Mouse (Mus musculus): ENCODE data around the gene Cggbp1.
A peak's percentile ranks its signal among the peaks of the same experiment; 100 is the strongest.

Cggbp1 gene

DNA sequence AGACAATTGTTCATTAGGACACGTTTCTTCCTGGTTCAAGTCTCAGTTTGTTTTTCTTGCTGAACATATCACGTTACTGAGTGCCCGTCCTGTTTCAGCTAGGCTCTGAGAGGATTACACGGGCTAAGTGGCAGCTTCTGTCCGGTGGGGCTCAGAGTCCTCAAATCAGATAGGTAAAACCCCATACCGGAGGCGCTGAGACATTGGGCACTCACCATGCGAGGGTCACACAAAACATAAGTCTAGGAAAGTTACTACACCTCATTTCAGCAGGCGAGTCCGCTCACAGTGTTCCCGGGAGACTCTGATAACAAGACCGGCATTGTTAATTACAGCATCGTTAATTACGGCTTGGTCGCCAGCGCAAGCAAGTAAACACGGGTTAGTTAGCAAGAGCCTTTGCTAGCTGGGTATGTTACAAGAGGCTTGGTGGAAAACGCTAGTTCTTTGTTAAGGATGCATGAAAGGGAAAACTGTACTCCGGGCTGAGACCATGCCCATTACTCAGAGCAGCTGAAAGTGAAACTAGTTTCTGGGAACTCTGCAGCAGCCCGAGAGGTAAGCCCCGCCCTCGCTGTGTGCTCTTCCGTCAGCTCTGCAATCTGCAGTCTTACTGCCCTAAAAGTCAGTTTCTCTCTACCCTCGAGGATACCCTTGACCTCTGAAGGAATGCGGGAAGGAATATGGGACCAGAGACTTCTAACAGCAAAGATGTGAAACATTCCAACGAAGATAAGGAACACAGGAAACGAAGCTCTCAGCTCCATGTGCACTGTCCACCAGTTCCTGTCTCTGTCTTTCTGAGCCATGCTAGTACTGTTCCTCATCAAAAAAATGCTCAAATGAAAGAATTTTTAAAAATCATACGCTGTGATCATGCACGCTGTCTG is 21.9 kb downstream of the Cggbp1 start:
- peak; percentile 12 for DNase-seq (ENCODE audit: low spot score)

DNA sequence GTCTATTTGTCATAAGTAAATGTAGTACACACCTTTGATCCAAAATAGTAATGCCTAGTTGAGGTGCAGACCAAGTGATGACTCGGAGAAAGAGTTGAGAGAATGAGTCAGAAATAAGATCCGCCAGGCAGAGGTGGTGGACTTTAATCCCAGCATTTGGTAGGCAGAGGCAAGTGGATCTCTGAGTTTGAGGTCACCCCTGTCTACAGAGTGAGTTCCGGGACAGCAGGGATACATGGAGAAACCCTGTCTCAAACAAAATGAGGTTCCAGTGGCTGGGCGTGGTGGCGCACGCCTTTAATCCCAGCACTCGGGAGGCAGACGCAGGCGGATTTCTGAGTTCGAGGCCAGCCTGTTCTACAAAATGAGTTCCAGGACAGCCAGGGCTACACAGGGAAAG is 23.6 kb downstream of the Cggbp1 start:
- no peak for DNase-seq (ENCODE audit: low spot score)

DNA sequence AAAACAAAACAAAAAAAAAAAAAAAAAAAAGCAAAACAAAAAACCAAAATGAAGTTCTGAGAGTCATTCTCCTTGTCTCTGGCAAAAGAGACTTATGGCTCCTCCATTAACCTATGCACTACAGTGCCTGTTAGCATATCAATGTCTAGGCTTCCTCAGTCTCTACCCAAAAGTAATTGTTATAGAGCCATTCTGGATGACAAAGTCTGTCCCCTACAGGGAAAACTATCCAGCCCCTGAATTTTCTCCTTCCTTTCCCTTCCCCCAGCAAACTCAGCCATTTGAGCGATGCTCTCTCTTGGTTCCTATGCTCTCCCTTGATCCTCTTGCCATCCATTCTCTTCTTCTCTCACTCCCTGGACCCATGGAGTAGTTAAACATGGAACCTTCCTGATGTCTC is 24.0 kb downstream of the Cggbp1 start:
- DNase-seq (ENCODE audit: low spot score): no peak

DNA sequence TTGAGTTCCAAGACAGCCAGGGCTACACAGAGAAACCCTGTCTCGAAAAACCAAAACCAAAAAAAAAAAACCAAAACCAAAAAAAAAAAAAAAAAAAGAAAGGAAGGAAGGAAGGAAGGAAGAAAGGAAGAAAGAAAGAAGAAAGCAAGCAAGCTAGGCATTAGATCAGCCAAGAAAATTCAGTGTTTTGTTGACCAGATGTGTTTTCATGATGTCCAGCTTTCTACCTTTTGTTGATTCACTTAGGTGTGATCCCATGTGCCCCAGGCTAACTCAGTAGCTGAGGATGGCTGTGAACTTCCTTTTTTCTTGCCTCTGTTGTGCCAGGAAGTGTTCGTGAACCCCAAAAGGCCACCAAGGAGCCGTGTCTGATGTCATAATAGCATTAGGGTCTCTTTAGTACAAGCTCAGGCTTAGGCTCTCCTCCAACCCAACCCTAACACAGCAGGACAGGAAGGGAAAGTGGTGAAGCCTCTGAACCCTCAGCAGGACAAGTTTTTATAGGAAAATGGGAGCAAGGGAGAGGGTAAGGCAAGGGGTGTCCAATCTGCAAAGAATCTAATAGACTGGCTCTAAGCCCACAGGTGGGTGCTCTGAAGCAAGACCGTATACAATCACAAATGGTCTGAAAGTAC is 25.0 kb downstream of the Cggbp1 start:
- no peak for DNase-seq (ENCODE audit: low spot score)

DNA sequence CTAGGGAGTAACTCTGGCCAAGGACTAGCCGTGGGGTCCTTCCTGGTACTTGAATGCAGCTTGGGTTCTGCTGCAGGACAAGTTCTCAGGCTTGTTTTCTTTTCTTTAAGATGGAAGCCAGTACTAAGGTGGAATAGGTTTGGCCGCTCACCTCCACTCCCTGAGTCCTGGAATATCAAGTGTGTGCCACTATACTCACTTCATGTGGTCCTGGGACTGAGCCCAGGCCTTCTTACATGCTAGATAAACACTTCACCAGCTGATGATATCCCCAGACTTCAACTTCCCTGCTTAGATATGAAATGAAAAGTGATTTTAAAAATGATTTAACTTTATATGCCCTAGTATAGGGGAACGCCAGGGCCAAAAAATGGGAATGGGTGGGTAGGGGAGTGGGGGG is 25.5 kb downstream of the Cggbp1 start:
- DNase-seq (ENCODE audit: low spot score): no peak

DNA sequence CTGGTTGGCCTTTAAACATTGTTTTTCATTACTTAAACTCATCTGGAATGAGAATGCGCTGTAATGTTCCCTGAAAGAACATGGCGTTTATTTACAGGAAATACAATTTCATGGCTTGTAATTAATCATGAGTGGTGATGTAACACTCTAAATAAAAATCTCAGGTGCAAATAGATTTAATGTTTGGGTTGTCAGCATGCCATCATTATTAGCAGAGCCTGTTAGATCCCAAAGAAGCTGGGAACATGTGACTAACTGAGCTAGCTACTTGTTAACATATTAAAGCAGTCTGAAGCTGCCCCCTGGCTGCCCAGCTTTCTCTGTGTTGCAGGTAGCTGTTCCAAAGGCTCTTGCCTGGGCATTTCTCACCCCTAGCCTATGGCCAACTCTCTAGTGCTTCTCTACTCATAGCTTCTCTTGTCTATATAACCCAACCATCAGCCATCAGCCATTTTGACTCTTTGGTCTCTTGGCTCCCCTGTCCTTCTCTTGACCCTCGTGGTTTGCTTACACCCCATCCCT is 26.9 kb downstream of the Cggbp1 start:
- DNase-seq (ENCODE audit: low spot score): no peak

DNA sequence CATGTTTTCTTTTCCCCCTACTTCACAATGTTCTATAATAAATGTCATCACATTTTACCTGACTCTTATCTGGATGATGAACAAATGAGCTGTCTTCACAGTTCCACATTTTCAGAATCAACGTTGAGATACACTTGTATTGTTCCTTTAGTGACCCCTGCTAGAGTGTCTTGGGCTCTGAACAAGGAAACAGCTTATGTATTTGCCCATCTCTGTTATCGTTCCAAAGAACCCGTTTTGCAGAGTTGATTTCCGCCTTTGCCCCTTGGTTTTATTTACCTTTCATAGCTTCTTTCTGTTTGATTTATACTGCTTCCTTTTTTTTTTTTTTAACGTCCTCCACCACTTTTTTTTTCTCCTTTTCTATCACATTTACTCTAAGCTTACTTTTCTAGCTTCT is 27.9 kb downstream of the Cggbp1 start:
- DNase-seq (ENCODE audit: low spot score): no peak

DNA sequence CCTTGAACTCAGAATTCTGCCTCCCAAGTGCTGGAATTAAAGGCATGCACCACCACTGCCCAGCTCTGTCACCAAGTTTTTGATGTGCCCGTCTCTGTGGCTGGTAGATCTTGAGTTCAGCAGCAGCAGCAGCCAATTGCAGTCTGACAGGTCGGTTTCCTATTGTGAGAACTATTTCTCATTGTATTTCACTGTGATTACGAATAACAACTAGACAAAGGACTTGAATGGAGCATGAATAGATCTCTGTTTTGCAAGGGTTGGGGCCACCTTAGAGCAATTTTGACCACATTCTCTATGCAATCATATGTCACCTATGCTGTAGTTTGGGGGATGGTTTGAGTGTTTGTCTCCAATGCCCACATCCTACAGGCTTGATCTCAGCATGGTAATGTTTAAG is 29.2 kb downstream of the Cggbp1 start:
- no peak for DNase-seq (ENCODE audit: low spot score)

DNA sequence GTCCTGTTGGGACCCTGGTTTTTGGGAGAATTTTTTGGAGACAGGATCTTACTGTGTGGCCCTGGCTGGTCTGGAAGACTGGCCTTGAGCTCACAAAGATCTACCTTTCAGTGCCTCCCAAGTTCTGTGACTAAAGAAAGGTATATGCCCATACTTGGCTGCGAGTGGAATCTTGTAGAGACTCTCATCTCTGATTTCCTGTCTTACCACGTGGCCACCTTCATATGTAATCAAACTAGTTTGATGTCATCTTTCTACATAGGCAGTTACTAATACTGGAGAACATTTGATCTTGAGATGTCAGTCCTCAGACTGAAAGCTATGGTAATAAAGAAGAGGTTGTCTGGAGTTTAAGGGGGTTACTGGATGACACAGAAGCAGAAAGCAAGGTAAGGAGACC is 29.6 kb downstream of the Cggbp1 start:
- DNase-seq (ENCODE audit: low spot score): no peak

DNA sequence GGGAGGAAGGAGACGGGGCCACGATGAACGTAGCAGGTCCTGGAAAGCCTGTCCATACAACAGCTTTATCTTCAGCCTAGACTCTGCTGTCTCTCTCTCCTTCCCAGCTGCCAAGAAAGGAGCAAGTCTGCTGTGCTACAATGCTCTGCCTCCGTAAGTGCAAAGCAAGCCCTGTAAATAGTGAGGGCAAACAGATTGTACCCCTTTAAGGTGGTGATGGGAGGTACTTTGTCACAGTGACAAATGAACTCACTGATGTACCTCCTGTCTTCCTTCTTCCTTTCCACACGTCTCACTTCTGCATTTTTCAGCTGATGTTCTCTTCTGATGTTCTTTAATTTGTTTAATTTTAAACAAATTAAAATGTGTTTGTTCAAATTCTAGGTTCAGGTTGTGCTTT is 32.1 kb downstream of the Cggbp1 start:
- DNase-seq (ENCODE audit: low spot score): no peak

DNA sequence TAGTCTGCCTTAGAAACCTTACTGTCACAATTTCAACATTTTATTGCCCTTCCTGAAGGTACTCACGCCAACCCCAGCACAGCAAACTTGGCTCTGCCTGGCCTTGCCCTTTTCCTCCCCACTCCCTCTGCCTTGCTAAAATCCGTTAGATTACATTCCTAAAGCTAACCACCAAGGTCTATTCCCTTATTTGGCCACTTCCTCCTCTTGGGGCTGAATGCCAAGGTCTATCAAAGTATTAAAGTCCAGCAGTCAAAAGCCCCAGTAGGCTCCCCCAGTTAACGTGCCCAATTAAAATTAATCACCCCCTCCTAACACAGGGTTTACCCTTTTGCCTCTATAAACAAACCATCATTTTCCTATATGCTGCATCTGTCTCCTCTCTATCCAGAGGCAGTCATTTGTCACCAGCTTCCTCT is 32.6 kb downstream of the Cggbp1 start:
- no peak for DNase-seq (ENCODE audit: low spot score)

DNA sequence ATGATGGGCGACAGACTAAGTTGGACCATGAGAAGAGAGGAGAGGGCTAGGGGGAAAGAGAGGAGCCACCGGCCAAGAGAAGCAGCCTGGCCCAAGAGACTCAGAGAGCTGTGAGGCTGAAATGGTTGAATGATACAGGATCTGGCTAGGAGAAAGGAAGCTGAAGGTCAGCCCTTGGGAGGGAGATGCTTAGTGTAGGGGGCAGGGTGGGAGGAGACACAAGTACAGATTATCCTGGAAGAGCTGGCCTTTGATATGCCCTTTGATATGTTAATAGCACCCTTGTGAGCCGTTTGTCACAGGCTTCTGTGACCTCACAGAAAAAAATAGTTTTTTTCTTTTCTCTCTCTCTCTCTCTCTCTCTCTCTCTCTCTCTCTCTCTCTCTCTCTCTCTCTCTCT is 33.3 kb downstream of the Cggbp1 start:
- no peak for DNase-seq (ENCODE audit: low spot score)

DNA sequence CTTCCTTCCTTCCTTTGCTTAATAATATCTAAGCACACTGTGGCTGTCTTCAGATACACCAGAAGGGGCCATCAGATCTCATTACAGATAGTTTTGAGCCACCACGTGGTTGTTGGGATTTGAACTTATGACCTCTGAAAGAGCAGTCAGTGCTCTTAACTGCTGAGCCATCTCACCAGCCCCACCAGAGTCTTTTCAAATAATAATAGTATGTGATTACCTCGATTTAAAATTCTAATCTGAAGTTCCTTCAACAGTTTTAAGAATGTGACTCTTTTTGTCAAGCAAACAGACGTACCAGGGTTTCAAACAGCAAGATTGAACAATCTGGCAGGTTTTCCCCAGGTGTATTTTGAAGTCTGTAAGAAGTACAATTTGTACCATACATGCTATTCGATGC is 33.8 kb downstream of the Cggbp1 start:
- no peak for DNase-seq (ENCODE audit: low spot score)

DNA sequence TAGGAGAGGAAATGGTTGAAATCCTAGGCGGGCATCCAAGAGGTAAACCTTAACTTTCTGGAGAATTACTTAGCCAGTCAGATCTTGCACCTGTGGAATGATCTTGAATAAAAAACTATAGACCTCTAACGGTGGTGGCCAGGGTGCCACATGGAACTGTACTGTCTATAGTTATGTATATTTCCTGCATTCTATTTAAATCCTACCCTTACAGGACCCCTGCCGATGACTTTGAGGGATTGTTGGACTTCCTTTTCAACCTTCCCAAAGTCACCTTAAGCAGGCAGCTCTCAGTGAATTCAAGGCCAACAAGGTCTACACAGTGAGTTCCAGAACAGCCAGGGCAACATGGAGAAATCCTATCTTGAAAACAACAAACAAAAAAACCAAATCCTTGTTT is 37.7 kb downstream of the Cggbp1 start:
- DNase-seq (ENCODE audit: low spot score): no peak

DNA sequence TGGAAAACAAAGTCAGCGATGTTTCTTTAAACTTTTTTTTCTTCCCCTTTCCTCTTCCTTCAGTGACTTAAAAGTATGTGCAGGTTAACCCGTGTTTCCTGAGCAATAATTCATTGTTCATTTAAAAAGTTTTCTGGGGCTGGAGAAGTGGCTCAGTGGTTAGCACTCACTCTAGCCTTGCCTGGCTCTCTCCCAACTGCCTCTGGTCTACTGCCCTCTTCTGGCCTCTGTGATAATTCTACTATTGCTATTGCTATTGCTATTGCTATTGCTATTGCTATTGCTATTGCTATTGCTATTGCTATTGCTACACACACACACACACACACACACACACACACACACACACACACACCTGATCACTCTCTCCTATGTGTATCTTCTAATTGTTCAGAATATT is 47.3 kb downstream of the Cggbp1 start:
- DNase-seq (ENCODE audit: low spot score): no peak

DNA sequence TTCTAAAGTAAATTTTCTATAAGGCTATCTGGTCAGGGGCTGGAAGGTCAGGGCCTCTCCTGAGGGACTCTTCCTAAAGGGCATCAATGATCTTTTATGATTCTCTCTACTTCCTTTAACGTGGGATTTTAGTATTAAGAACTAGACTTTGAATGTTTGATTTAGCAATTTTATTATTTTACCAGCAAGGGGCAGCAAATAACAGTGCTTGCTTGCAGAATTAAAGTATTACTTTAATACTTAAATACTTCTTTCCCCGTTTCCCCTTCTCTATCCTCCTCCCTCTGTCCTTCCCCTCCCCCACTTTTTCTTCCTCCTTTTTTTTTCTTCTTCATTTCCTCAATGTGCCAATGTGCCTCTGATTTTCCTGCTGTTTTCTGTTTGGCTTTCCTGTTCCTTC is 51.5 kb downstream of the Cggbp1 start:
- DNase-seq (ENCODE audit: low spot score): no peak

DNA sequence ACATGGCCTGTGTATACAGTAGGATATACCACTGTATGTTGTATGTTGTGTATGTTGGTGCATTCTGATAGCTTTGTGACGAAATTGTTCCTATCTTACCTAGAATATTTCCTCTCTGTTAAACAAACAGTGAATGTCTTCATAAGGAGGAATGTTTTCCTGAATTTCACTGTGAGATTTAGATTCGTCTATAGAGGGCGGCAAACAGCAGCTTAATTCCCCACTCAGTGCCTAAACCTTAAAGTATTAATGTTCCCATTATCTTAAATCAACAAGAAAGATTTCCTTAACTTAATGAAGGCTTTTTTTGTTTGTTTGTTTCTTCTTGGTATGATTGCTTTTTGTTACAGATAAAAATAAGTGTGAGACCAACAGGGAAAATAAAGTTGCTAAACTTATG is 55.3 kb downstream of the Cggbp1 start:
- no peak for DNase-seq (ENCODE audit: low spot score)

DNA sequence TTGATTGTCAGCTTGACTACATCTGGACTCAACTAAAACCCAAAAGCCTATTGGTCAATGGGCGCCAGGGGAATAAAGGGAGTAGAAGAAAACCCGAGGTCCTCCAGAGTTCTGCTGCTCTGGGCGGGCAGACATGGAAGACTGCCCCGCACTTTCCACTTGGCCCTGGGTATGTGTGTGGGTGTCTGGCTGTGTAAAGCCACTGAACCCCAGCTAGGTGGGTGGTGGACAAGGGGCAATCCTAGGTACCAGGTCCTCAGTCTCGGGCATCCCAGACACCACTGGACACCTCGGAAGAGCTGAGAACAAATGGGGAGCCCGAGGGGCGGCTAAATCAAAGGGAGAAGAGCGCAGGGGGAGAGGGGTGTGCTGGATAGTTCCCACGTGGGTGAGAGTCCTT is 57.0 kb downstream of the Cggbp1 start:
- DNase-seq (ENCODE audit: low spot score): no peak

Measured in left cerebral cortex, adult 11 months (tissue).